Mouse (Mus musculus) heart, postnatal 25 days (tissue): ENCODE measurements around the gene Ntng1. TPM values are rescaled to one million over a fixed set of nuclear protein-coding genes. Genes with fewer than 3 reads are reported as not detected.
"Not testable (repeated sequence)": the region's sequence is repeated elsewhere in the genome, so short reads cannot be mapped to it uniquely, and the experiment has no call there.

ENCODE experiments used
- DNase-seq: peaks from one replicate; pipeline ENCODE4 v3.0.0; 2022; ENCODE audit warnings: low spot score
- intact Hi-C: fragments of 180-260 bp; cut with DNase I; formaldehyde crosslinking; loops from one replicate; pipeline ENCODE4 v1.15.1; 2025
- total RNA-seq, 2 experiments: library from RNA; stranded (reverse); gene quantifications; 2 replicates each; pipeline ENCODE4 v1.2.3; 2021

Ntng1 gene
- total RNA-seq, 2 experiments from 2014 or later = 0.11 TPM; not detected in 1

DNA sequence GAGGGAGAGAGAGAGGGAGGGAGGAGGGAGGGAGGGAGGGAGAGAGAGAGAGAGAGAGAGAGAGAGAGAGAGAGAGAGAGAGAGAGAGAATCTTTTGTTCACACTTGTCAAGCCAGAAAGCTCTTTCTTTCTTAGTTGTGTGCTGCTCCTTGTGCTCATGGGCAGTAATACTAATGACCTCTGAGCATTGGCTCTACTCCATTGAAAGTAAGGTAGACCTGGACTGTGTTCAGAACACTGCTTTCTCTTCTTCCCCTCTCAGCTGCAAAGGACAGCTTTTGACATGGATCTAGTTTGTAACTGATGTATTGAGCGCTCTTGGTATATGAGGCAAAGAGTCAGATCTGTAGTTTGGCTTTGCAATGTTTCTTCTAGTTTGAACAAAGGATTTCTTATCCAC, 334.7 kb downstream of the Ntng1 start:
- intact Hi-C loops = no loop called here
- DNase-seq = no peak

GRCm38 (mm10) chr3:109807211-109807934, 336.4 kb downstream of the Ntng1 start:
- DNase-seq = no peak
- intact Hi-C loops = no loop called here

DNA sequence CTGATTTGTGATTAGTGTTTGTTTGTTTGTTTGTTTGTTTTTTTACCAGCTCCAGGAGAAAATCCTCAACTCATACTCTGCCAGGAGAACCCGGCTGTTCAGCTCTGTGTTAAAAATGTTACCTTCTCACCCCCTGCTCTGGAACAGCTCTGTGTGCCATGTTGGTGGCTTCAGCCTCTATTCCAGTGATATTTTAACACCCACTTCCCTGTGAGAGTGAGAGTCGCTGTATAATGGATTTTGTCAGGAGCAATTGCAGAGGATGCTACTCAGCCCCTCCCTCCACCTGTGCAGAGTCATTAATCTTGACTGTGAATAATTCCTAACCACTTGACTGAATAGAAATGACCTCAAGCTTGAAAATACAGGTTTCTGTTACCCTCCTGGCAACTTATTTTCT, 339.7 kb downstream of the Ntng1 start:
- no peak for DNase-seq
- intact Hi-C loops = no loop called here

DNA sequence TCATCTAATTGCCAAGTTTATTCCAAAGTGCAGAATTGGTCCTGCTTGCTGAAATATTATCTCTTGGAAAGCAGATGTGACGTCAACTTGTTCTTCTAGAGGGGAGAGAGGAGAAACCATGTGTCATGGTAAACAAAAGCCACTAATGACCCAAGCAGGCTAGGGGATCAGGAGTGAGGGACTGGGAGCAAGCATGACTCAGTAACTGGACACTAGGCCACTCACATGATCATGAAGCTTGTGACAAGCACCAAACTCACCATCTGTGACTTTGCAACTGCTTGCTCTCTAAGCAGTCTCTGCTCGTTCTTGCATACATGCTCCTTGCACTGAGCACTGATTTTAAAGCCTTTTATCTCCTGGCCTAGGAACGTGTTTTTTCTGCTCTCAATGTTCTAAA, 340.2 kb downstream of the Ntng1 start:
- intact Hi-C loops = no loop called here
- DNase-seq = no peak

GRCm38 (mm10) chr3:109797354-109797753, 346.5 kb downstream of the Ntng1 start:
- DNase-seq = no peak
- intact Hi-C loops = no loop called here

- intact Hi-C loops = no loop called here
- DNase-seq = no peak
These were observed 360.6 kb downstream of the Ntng1 start for GRCm38 (mm10) chr3:109783231-109783630.

DNA sequence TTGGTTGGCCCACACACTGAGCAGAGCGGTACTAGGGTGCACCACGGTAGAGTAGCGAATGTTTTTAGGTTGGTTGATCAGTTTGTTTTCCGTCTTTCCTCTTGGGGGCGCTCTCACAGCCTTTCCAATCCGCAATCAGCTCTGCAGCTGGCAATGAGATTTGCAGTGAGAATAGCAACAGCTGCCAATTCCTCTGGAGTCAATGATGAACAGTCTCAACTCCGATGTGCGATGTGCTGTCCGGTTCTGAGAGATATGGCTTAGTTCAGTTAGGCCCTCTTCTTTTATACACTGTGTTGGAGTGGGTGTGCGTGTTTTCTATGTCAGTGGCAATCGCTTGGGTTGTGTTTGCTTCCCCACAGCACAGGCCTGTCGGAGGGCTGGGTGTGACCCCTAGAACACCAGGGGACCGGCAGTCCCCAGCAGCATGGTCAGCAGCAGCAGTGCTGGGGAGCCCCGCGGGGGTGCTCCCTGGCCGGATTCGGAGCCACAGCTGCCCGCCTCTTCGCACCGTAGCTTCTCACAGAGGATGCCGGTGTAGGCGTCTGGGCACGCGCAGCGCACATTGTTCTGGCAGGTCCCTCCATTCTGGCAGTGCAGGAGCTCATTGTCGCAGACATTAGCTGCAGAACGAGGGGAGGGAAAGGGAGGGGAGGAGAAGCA, 361.4 kb downstream of the Ntng1 start:
- no peak for DNase-seq
- intact Hi-C loops = no loop called here

- no peak for DNase-seq
- intact Hi-C loops = no loop called here
These were observed 361.9 kb downstream of the Ntng1 start for GRCm38 (mm10) chr3:109781917-109782288.

GRCm38 (mm10) chr3:109775200-109775599, 368.6 kb downstream of the Ntng1 start:
- intact Hi-C loops = no loop called here
- no peak for DNase-seq

- intact Hi-C loops = no loop called here
- DNase-seq = no peak
These were observed 371.7 kb downstream of the Ntng1 start for GRCm38 (mm10) chr3:109772120-109772519.

GRCm38 (mm10) chr3:109766939-109767338, 376.9 kb downstream of the Ntng1 start:
- DNase-seq = no peak
- intact Hi-C loops = no loop called here

- intact Hi-C loops = no loop called here
- no peak for DNase-seq
These were observed 378.2 kb downstream of the Ntng1 start for GRCm38 (mm10) chr3:109765608-109766007.

GRCm38 (mm10) chr3:109765141-109765540, 378.7 kb downstream of the Ntng1 start:
- no peak for DNase-seq
- intact Hi-C loops = no loop called here

DNA sequence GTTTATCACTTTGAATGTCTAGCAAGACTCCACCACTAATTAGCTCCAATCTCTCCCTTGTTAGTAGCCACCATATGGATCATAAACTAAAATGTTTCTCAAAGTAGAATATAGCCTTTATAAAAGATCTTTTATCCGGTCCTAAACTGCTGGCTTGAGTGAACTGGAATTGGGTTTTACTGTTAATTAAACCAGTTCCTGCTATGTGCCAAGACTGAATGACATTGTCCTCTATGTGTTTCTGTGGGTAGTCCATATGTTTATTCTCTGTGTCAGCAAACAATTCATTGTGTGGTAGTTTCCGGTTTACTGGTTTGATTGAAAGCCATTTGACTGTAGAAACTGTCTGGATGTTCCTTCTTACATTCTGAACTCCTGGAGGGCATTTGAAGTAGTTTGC, 387.4 kb downstream of the Ntng1 start:
- DNase-seq = no peak
- intact Hi-C loops = no loop called here

DNA sequence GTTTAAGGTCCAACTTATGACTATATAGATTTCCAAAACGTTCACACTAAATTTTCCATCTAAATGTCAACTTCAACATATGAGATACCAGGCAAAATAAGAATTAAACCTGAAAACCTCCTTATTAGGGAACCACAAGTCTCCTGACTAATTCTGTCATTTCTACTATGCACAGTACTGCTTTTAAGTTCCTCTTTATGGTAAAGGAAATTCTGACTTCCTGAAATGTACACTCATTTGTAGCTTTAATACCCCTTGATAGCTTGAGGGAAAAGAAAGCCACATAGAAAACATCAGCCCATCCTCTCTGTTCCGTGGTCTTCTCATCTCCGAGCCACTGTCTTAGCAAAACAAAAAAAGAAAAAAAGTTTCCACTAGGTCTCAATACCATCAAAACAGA, 396.2 kb downstream of the Ntng1 start:
- intact Hi-C loops, DNase-seq: not testable (repeated sequence)

- intact Hi-C loops = no loop called here
- DNase-seq = no peak
These were observed 403.2 kb downstream of the Ntng1 start for GRCm38 (mm10) chr3:109740466-109741102.

DNA sequence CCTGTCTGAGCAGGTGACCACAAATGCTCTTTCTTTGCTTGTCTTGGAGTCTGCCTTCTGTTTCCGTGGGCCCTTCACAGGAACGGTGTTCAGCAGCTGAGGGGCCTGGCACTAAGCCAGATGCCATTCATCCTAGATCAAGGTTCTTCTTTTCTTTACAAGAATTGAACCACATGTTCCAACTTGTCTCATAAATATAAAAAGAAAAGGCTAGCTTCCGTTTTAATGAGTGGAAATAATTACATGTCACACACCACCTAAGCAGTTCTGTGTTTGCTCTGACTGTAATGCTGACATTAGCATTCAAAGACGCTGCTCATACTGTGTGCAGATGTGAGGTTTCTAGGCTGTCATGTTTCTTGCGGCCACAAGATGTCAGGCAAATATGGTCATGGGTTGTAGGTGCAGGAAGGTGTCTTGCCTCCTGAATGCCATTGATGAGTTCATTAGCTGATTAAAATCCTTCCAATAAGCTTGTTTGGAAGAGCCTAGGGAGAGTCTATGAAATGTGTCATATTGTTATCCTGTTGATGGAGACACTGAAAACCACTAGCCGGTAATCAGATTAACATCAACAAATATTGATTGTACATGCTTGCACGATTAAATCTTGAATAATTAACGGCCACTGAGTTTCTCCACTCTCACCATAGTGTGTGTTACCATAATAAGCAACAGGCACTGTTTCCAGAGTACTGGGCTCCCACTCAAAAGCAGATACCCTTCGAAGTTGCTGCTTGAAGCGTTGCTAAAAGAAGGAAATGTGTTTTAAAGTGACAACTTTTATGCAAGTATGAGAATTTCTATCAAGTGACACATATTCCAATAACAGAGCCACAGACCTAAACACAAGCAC, 411.3 kb downstream of the Ntng1 start:
- no peak for DNase-seq
- intact Hi-C loops = loop anchor here (10.0 kb wide), 1 partner anchor 372 kb away; no protein-coding TSS in a partner anchor

- intact Hi-C loops = loop anchor here (10.0 kb wide), 1 partner anchor 373 kb away; no protein-coding TSS in a partner anchor
- no peak for DNase-seq
These were observed 412.1 kb downstream of the Ntng1 start for GRCm38 (mm10) chr3:109731592-109732230.
